Mouse (Mus musculus) lung, postnatal 25 days (tissue): ENCODE results near the gene Bpifa2.
"Not testable (repeated sequence)": the region's sequence is repeated elsewhere in the genome, so short reads cannot be mapped to it uniquely, and the experiment has no call there.

Experiments
- DNase-seq: peaks from one replicate; pipeline ENCODE4 v3.0.0; 2022; ENCODE audit warnings: low spot score

Gene Bpifa2

GRCm38 (mm10) chr2:154007965-154008364 lies at the start of gene Bpifa2:
Bpifa2 (plus strand) TSS chr2:154008265.
- DNase-seq, result no peak

DNA sequence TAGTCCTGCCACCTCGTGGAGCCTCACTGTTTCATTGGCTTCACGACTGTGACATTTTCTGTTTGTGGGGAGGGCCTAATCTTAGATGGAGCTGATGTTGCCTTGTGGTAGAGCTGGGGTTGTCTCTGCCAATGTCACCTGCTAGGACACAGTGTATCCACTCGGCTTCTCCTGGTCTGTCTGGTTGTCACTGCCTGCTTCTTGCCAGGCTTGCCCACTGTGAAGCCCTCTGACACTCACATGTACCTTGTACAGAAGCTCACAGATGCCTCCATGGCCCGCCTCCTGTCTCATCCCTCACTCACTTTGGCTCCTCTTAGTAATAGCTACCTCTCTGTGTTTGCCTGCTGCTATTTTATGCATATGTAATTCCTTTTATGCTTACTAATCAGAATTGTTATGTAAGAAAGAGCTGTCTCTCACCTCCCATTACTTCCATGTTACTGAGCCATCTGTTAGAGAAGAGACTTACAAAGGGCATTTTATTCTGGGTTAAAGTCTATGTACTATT lies 45.2 kb upstream of the Bpifa2 start:
- no peak for DNase-seq

DNA sequence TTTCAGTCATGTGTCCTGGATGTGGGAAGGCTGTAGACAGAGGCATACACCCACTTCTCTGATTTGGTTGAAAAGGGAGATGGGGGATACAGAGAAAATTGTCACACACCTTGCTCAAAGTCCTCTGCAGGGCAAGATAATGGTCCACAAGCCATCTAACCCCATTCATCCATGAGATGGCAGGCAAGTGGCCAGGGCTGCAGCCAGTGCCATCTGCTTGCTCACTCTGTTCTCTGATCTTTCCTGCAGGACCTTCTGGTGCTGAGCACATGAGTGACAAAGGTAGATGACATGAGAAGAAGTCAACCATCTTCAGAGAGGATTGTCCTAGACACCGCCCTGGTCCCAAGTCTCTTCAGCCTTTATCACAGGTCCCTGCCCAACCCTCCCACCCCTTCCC lies 44.7 kb upstream of the Bpifa2 start:
- no peak for DNase-seq

GRCm38 (mm10) chr2:153970221-153970620 lies 37.8 kb upstream of the Bpifa2 start:
- DNase-seq, result peak; percentile 35

GRCm38 (mm10) chr2:153974582-153974981 lies 33.5 kb upstream of the Bpifa2 start, which contains the start of gene Bpifa6:
Bpifa6 (plus strand) TSS chr2:153974945.
- no peak for DNase-seq

- DNase-seq, result peak; percentile 73
Observed at GRCm38 (mm10) chr2:153995770-153996169, 12.3 kb upstream of the Bpifa2 start.

GRCm38 (mm10) chr2:154000501-154000900 lies 7.6 kb upstream of the Bpifa2 start:
- no peak for DNase-seq

- DNase-seq, result no peak
Observed at GRCm38 (mm10) chr2:154001056-154001455, 7.0 kb upstream of the Bpifa2 start.

DNA sequence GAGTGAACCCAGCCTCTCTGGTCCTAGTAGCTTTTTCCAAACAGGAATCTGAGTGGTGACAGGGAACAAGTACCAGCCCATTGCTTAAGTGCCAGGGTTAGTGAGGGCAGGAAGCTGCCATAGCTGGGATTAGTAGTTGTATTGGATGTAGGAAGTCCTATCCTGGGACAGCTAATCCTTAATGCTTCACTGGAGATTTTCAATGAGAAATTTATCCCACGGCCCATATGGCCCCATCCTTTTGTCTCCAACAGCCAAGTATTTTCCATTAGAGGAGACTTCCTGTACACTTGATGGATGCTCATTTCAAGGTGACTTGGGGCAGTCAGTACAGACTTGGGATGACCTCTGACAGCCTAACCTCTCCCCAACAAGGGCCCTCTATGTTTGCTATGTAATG lies 3.6 kb upstream of the Bpifa2 start:
- no peak for DNase-seq

GRCm38 (mm10) chr2:154005094-154005493 lies 3.0 kb upstream of the Bpifa2 start:
- DNase-seq, result peak; percentile 13

DNA sequence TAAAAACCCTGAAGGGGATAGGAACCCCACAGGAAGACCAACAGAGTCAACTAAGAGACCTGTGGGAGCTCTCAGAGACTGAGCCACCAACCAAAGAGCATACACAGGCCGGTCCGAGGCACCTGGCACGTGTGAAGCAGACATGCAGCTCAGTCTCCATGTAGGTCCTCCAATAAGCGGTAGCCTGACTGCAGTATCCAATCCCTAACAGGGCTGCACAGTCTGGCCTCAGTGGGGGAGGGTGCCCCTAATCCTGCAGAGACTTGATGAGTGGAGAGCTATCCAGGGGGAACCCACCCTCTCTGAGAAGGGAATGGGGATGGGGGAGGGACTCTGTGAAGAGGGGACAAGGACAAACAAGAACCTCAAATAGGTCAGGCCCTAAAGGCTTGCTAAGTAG lies 2.3 kb upstream of the Bpifa2 start:
- no peak for DNase-seq

DNA sequence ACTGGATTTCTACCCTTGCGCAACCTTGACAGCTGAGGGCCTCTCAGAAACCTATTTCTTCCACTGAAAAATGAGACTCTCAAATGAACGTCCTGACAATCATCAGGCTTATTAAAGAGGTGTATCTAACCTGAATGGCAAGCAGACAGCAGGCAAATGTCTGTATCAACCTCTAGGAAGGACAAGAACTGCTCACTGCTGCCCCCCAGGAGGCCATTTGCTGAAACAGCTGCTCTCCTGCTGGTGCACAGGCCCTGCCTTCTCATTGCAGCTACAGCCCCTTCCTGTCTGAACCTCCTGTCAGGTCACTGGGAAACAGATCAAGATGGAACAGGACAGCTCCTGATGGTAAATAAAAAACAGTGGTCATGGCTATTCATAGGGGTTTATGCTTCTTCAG lies 1.7 kb upstream of the Bpifa2 start:
- no peak for DNase-seq

DNA sequence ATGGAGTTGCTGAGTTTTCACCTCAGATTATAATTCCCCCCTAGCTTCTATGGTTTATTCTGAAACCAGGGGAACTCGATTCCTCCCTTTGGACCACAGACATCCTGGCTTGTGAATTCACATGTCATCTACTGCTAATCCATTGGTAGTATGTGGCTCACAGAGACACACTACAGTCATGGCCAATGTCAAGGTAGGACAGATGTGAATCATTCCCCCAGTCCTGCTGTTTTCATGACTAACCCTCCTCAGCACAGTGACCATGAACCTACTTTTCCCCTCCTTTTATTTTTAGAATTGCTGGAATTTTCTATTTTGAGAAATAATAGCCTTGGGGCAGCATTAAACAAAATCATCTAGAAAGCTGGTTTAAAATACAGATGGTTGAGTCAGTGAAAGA lies 684 bp upstream of the Bpifa2 start:
- DNase-seq, result no peak

DNA sequence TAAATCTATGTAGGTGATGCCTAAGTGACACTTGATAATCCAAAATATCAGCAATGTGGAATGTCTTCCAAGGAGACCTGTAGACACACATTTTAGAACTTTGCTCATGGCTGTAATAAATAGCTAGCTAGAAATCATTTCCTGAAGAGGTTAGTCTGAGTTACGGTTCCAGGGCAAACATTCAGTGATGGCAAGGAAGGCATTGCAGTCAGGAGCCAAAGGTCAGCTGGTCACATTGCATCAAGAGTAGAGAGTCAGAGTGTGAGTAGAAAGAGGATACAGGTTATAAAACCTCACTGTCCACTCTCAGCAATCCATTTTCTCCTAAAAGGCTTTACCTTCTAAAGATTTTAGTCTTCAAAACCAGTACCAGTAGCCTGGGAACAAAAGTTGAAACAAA lies 9.9 kb downstream of the Bpifa2 start:
- DNase-seq, result no peak

DNA sequence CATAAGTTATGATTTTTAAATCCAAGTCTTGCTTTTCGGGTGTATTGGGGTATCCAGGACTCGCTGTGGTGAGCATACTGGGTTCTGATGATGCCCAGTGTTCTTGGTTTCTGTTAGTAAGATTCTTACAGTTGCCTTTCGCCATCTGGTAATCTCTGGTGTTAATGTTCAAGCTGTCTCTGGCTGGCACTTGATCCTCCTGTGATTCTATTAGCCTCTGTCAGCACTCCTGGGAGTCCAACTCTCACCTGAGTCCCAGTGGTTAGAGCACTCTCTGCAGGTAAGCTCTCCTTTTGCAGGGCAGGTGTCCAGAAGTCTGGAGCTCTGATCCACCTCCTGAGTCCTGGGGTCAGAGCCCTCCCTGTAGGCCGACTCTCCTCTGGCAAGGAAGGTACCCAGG lies 16.6 kb downstream of the Bpifa2 start:
- DNase-seq, result not testable (repeated sequence)

DNA sequence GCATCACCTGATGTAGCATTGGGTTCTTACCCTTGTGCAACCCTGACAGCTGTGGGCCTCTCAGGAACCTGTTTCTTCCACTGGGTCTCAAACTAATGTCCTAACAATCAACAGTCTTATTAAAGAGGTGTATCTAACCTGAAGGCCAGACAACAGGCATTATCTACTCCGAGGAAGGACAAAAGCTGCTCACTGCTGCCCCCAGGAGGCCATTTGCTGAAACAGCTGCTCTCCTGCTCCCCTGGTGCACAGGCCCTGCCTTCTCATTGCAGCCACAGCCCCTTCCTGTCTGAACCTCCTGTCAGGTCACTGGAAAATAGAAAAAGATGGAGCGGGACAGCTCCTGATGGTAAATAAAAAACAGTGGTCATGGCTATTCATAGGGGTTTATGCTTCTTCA lies 30.9 kb downstream of the Bpifa2 start:
- peak; percentile 13 for DNase-seq

- no peak for DNase-seq
Observed at GRCm38 (mm10) chr2:154044743-154045142, 36.7 kb downstream of the Bpifa2 start.

DNA sequence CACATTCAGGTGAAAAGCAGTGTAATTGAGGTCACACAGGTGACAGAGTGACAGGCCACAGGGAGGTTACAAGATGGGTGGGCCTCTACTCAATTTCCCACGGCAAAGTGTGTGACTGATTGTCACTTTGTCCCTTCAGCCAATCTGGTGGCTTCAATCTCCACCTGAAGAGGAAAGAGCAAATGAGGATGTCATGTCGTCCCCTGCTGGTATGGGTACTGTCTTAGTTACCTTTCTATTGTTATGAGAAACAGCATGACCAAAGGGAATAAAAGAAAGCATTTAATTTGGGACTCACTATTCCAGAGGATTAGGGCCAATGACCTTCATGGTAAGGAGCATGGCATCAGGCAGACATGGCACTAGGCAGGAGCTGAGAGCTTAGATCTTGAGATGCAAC lies 50.6 kb downstream of the Bpifa2 start:
- DNase-seq, result no peak
